Mouse (Mus musculus) layer of hippocampus, postnatal 36 days (tissue): ENCODE results near the gene Hivep3. TPM values are rescaled to one million over a fixed set of nuclear protein-coding genes. Genes with fewer than 3 reads are reported as not detected.

ENCODE experiments used
- DNase-seq, 2 experiments: peaks; one replicate each; pipeline ENCODE4 v3.0.0; 2022
- total RNA-seq, 2 experiments: library from RNA; stranded (reverse); gene quantifications; 2 replicates each; pipeline ENCODE4 v1.2.3; 2021

The Hivep3 gene
- total RNA-seq, 2 experiments from 2014 or later = 49.0 to 52.0 TPM

GRCm38 (mm10) chr4:119816620-119817356 lies 83.2 kb downstream of the Hivep3 start:
- DNase-seq = peak in 1 of 2 experiments; percentile 38

GRCm38 (mm10) chr4:119825956-119826355 lies 92.4 kb downstream of the Hivep3 start:
- DNase-seq = no peak

DNA sequence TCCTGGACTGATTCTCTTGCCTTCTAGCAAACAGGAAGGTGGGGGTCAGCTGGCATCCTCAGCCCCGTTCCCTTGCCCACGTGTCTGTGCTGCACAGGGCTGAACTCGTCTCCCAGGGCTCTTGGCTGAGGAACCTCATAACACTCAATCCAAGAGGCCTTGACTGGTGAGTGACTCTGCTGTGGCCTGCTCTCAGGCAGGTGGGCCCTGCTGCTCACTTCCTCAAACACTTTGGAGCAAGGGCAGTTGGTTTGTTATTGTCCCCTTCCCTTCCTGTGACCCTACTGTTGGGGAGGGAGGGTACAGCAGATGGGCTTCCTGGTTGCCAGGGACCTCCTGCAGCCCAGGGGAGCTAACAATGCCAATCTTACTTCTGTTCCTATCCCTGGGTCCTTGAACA lies 94.8 kb downstream of the Hivep3 start:
- DNase-seq = no peak

DNA sequence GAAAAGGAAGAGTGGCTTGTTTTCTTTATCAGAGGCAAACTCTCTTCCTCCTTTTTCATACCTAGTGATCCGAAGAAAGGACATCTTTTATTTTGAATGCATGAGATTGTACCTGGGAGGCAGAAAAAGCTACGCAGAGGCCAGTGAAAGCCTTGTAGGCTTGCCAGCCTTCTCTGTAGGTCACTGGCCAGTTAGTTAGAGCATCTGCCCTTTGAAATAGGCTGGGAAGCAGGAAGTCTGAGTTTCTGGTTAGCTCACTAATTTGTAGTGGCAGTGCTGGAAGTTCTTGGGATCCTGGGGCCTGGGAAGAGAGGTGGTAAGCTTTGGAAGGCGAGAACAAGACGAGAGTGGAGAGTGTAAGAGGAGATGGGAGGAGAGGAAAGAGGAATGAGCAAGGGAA lies 95.4 kb downstream of the Hivep3 start:
- no peak for DNase-seq

DNA sequence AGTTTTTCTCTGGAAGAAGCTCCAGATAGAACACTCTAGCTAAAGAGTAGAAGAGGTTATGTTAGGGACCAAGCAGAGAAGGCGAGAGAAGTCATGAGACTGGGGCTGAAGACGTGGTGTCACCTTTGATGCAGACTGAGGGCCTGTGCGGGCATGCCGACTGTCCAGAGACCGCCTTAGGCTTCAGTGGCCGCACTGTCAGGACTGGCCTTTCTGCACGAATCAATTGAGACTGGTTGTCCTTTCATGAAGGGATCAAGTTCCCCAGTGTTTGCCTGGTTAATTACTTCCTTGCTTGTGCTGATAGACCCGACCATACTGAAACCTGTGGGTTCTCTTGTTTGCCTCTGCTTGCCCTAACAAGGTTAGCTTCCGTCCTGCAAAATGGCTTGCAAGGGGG lies 99.7 kb downstream of the Hivep3 start:
- DNase-seq = no peak

GRCm38 (mm10) chr4:119833884-119834283 lies 100.3 kb downstream of the Hivep3 start:
- DNase-seq = no peak

GRCm38 (mm10) chr4:119836181-119836580 lies 102.6 kb downstream of the Hivep3 start:
- DNase-seq = no peak

DNA sequence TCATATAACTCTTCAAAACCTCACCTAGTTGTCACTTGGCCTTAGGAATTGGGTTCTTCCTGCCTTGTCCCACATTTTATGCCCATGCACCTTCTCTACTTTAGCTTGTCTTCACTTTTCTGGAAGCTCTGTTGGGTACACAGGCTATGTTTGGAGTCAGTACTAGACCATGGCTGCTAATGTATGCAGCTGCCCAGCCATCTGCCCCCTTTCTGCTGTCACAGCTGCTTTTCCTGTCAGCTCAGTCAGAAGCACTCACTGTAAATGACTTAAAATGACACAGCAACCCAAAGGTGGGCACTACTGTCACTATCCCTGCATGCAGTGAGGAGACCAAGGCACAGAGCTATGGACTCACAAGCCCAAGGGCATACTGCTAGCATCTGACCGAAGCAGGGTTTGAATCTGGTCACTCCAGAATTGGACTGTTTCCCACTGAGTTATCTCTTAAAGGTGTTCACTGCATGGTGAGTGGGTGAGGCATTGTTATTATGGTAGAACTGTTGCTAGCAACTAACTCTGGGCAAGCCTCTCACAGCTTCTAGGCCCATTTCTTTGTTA lies 104.0 kb downstream of the Hivep3 start:
- DNase-seq = no peak

- DNase-seq = no peak
Observed at GRCm38 (mm10) chr4:119838308-119838707, 104.7 kb downstream of the Hivep3 start.

GRCm38 (mm10) chr4:119843294-119843693 lies 109.7 kb downstream of the Hivep3 start:
- no peak for DNase-seq

DNA sequence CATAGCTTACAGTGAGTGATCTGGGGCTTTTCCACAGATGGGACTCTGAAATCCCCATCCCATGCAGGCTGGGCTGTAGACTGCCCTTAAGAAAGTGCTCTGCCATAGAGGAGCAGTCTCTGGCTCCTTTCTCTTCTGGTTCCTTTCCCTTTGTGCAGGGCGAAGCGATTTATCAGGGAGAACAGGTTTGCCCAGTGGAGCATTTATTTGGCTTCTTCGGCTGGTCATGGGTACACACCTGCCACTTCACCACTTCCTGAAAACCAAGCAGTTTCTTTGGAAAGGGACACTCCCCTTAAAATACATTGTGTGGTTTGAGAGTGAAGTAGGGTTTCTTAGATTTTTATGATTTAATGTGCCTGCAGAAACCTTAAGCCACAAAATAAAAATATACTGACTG lies 110.7 kb downstream of the Hivep3 start:
- DNase-seq = no peak

DNA sequence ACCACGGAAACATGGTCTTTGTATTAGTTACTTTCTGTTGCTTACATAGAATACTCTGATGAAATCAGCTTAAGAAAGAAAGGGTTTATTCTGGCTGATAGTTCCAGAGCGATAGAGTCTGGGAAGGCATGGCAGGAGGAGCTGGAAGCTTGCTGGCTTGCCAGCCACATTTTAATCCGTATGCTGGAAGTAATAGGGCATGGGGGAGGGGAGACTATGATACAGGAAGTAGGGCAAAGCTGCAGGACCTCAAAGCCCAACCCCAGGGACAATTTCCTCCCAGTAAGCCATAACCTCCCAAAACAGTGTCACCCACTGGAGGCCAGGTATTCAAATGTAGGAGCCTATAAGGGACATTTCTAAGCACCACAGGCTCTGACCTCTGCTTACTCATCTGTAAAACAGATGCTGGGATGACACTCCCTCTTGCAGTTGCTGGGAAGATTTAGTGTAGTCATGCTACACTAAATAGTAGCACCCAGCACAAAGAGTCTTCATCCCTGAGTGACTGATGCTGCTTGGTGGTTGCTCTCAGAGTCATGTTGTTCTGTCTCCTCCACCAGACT lies 112.1 kb downstream of the Hivep3 start:
- no peak for DNase-seq

DNA sequence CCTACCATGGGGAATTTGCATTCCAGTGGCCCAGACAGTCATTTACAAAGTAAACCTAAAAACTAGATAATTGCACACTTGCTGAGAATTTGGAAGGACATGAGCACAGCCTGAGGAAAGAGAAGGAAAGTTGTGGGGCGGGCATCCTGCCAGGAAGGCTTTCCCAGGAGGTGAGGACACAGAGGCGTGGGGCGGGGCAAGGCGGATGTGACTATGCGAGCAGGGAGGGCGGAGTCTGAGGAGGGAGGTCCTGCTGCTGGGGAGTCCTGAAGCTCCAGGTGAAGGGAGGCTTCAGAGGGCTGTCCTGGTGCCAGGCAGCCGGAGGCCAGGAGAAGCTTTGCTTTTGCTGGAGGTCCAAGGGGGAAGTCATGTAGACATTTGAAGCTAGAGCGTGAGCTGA lies 118.9 kb downstream of the Hivep3 start:
- no peak for DNase-seq

- no peak for DNase-seq
Observed at GRCm38 (mm10) chr4:119854307-119855144, 120.9 kb downstream of the Hivep3 start.

DNA sequence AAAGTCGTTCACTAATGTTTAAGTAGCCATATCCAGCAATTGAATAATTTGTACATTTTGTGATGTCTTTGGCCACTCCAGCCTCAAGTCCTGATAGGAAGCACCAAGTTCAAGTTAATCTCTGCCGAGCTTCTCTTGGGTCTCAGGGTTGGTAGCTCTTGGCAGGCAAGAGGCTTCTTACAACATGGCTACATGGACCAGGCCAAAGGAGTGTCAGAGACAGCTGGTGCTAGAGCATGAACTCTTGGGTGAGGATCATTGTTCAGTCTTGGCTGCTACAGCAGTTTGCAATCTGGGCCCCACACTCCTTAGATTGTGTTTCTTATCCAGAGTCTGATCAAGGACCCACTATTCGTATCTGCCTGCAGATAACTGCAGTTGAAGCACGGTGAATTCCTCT lies 125.9 kb downstream of the Hivep3 start:
- no peak for DNase-seq

DNA sequence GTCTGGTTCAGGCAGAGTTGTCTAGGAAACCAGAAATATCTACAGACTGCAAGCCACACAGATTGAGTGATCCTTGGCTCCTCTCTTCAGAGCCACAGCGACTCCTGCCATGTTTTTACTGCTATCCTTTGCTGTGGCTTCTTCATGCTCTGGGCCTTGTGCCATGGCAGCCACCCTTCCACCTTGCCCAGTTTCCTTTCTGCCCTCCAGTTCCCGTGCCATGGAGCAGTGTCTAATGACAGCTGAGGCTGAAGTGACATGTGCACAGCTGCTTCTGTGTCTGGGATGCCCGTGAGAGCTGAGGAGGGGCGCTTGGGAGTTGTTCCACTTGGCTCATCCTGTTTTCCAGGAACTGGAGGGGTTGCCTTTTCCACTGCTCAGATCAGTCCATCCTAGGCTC lies 127.4 kb downstream of the Hivep3 start:
- DNase-seq = no peak

DNA sequence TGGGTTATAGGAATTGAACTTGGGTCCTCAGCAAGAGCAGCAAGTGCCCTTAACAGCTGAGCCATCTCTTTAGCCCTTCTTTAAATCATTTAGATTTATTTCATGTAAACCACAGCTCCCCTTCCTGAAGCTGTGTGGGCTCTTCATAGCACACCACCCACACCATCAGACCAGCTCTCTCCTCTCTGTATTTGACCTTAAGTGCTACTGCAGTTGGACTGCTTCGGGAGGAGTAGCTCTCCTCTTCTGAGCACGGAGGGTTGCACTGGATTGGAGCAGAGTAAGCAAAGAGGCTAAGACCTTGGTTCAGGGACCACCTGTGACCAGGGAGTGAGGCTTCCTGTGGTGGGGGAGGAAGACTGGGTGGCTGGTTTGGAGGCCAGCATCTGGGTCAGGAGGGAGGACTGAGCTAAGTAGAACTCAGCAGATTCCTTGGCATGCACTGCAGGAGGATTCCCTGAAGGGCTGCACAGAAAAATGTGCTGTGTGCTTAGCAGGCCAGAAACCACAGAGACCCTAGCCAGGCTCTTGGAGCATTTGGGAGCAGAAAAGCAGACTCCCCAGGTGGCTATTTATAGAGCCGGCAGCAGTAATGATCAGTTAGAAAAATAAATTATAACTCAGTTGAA lies 132.4 kb downstream of the Hivep3 start:
- DNase-seq = no peak

- DNase-seq = no peak
Observed at GRCm38 (mm10) chr4:119867132-119867531, 133.5 kb downstream of the Hivep3 start.

- DNase-seq = no peak
Observed at GRCm38 (mm10) chr4:119870411-119870810, 136.8 kb downstream of the Hivep3 start.

GRCm38 (mm10) chr4:119871441-119871840 lies 137.9 kb downstream of the Hivep3 start:
- DNase-seq = no peak

GRCm38 (mm10) chr4:119871861-119872582 lies 138.4 kb downstream of the Hivep3 start:
- DNase-seq = no peak

- DNase-seq = no peak
Observed at GRCm38 (mm10) chr4:119873935-119874334, 140.4 kb downstream of the Hivep3 start.
